Mouse (Mus musculus) heart, adult 11 months (tissue): Measurements from ENCODE around the gene Vps13a.
"Not testable (repeated sequence)": the region's sequence is repeated elsewhere in the genome, so short reads cannot be mapped to it uniquely, and the experiment has no call there.

Experiments used
- DNase-seq: peaks from one replicate; pipeline ENCODE4 v3.0.0; 2022

Gene Vps13a

GRCm38 (mm10) chr19:16757439-16757838 lies 23.3 kb downstream of the Vps13a start:
- not testable (repeated sequence) for DNase-seq

GRCm38 (mm10) chr19:16755854-16756253 lies 24.9 kb downstream of the Vps13a start:
- DNase-seq, result no peak

- no peak for DNase-seq
These were observed 25.5 kb downstream of the Vps13a start for GRCm38 (mm10) chr19:16755226-16755625.

GRCm38 (mm10) chr19:16753151-16753550 lies 27.6 kb downstream of the Vps13a start:
- DNase-seq, result peak; percentile 87

GRCm38 (mm10) chr19:16736854-16737253 lies 43.9 kb downstream of the Vps13a start:
- DNase-seq, result no peak

- no peak for DNase-seq
These were observed 52.0 kb downstream of the Vps13a start for GRCm38 (mm10) chr19:16728729-16729128.

GRCm38 (mm10) chr19:16715249-16715648 lies 65.5 kb downstream of the Vps13a start:
- no peak for DNase-seq

- DNase-seq, result no peak
These were observed 78.9 kb downstream of the Vps13a start for GRCm38 (mm10) chr19:16701790-16702189.

GRCm38 (mm10) chr19:16684922-16685321 lies 95.8 kb downstream of the Vps13a start:
- no peak for DNase-seq

- no peak for DNase-seq
These were observed 96.5 kb downstream of the Vps13a start for GRCm38 (mm10) chr19:16684210-16684609.

GRCm38 (mm10) chr19:16625610-16626395 lies 154.9 kb downstream of the Vps13a start:
- DNase-seq, result no peak

- no peak for DNase-seq
These were observed 155.7 kb downstream of the Vps13a start for GRCm38 (mm10) chr19:16624994-16625393.

GRCm38 (mm10) chr19:16623154-16623553 lies 157.6 kb downstream of the Vps13a start:
- DNase-seq, result no peak

GRCm38 (mm10) chr19:16607634-16608033 lies 173.1 kb downstream of the Vps13a start:
- peak; percentile 77 for DNase-seq

- no peak for DNase-seq
These were observed 178.7 kb downstream of the Vps13a start for GRCm38 (mm10) chr19:16602026-16602425.

- peak; percentile 91 for DNase-seq
These were observed 181.3 kb downstream of the Vps13a start for GRCm38 (mm10) chr19:16599298-16599970.

GRCm38 (mm10) chr19:16598653-16599297 lies 182.0 kb downstream of the Vps13a start:
- DNase-seq, result peak; percentile 94

GRCm38 (mm10) chr19:16597216-16597615 lies 183.5 kb downstream of the Vps13a start:
- DNase-seq, result no peak

- peak; percentile 67 for DNase-seq
These were observed 186.8 kb downstream of the Vps13a start for GRCm38 (mm10) chr19:16593975-16594317.

- peak; percentile 91 for DNase-seq
These were observed 187.3 kb downstream of the Vps13a start for GRCm38 (mm10) chr19:16593256-16593974.

- peak; percentile 37 for DNase-seq
These were observed 195.4 kb downstream of the Vps13a start for GRCm38 (mm10) chr19:16585379-16585778.

- no peak for DNase-seq
These were observed 196.2 kb downstream of the Vps13a start for GRCm38 (mm10) chr19:16584546-16584945.

GRCm38 (mm10) chr19:16580501-16580900 lies 200.2 kb downstream of the Vps13a start:
- DNase-seq, result peak; percentile 61
